Mouse (Mus musculus): ENCODE measurements around the gene Atg16l2. TPM values are rescaled to one million over a fixed set of nuclear protein-coding genes. Genes with fewer than 3 reads are reported as not detected.
A peak's percentile ranks its signal among the peaks of the same experiment; 100 is the strongest.

Atg16l2 gene
- polyA plus RNA-seq, 1 experiment: 11.0 TPM

- WGBS: under 1% methylated on average over 30 of the region's 30 CpGs
- no peaks in the 10 kb centered on the region for H3K27me3 ChIP-seq (ENCODE audit: control insufficient read depth, insufficient read depth, low read length)
- peak overlapping the region; percentile 73 for H3K4me3 ChIP-seq (ENCODE audit: low read depth, low read length)
- TF ChIP-seq POLR2A (IDR thresholded peaks at IDR 0.05; ENCODE audit: low read depth, low read length): no peak
- TF ChIP-seq CTCF (IDR thresholded peaks at IDR 0.05; ENCODE audit: extremely low read depth, insufficient read length, insufficient replicate concordance, low read depth, low read length): peak; percentile 28; the same call in 1 of the 2 replicates
- H3K27ac ChIP-seq (ENCODE audit: insufficient read depth, low read depth, low read length): peak overlapping the region; percentile 65
- H3K36me3 ChIP-seq (ENCODE audit: control insufficient read depth, insufficient read depth, low read length): no peaks in the 10 kb centered on the region
- peaks cover 10% of the 10 kb centered on the region for H3K4me1 ChIP-seq (ENCODE audit: control insufficient read depth, insufficient read depth, insufficient read length, low read length)
Measured at GRCm38 (mm10) chr7:101301361-101301880, 630 bp downstream of the Atg16l2 start.

GRCm38 (mm10) chr7:101298375-101298774 is 3.7 kb downstream of the Atg16l2 start:
- TF ChIP-seq POLR2A (IDR thresholded peaks at IDR 0.05; ENCODE audit: low read depth, low read length) (no peak), CTCF (IDR thresholded peaks at IDR 0.05; ENCODE audit: extremely low read depth, insufficient read length, insufficient replicate concordance, low read depth, low read length) (no peak)
- WGBS: 71% methylated on average over 3 of the region's 3 CpGs
- H3K27ac ChIP-seq (ENCODE audit: insufficient read depth, low read depth, low read length): no peak overlapping the region

GRCm38 (mm10) chr7:101297023-101297405 is 5.0 kb downstream of the Atg16l2 start:
- H3K36me3 ChIP-seq (ENCODE audit: control insufficient read depth, insufficient read depth, low read length): peaks cover 2% of the 10 kb centered on the region; the same call in 1 of the 2 replicates
- no peak overlapping the region for H3K27ac ChIP-seq (ENCODE audit: insufficient read depth, low read depth, low read length)
- no peak for TF ChIP-seq POLR2A (IDR thresholded peaks at IDR 0.05; ENCODE audit: low read depth, low read length)
- no peak for TF ChIP-seq CTCF (IDR thresholded peaks at IDR 0.05; ENCODE audit: extremely low read depth, insufficient read length, insufficient replicate concordance, low read depth, low read length)
- peak overlapping the region; percentile 42 for H3K4me3 ChIP-seq (ENCODE audit: low read depth, low read length)
- WGBS: 16% methylated on average over 8 of the region's 8 CpGs
- peaks cover 14% of the 10 kb centered on the region for H3K4me1 ChIP-seq (ENCODE audit: control insufficient read depth, insufficient read depth, insufficient read length, low read length)
- no peaks in the 10 kb centered on the region for H3K27me3 ChIP-seq (ENCODE audit: control insufficient read depth, insufficient read depth, low read length)

More at GRCm38 (mm10) chr7:101298375-101298774, 3.7 kb downstream of the Atg16l2 start:
- Histone ChIP-seq H3K36me3 (ENCODE audit: control insufficient read depth, insufficient read depth, low read length) (peaks cover 2% of the 10 kb centered on the region; the same call in 1 of the 2 replicates), H3K27me3 (ENCODE audit: control insufficient read depth, insufficient read depth, low read length) (no peaks in the 10 kb centered on the region), H3K4me1 (ENCODE audit: control insufficient read depth, insufficient read depth, insufficient read length, low read length) (peaks cover 14% of the 10 kb centered on the region), H3K4me3 (ENCODE audit: low read depth, low read length) (no peak overlapping the region)

- Histone ChIP-seq H3K27ac (ENCODE audit: insufficient read depth, low read depth, low read length) (no peak overlapping the region), H3K4me1 (ENCODE audit: control insufficient read depth, insufficient read depth, insufficient read length, low read length) (peaks cover 14% of the 10 kb centered on the region), H3K27me3 (ENCODE audit: control insufficient read depth, insufficient read depth, low read length) (no peaks in the 10 kb centered on the region), H3K4me3 (ENCODE audit: low read depth, low read length) (peak overlapping the region; percentile 42), H3K36me3 (ENCODE audit: control insufficient read depth, insufficient read depth, low read length) (peaks cover 2% of the 10 kb centered on the region; the same call in 1 of the 2 replicates)
- peak; percentile 27; the same call in 1 of the 2 replicates for TF ChIP-seq CTCF (IDR thresholded peaks at IDR 0.05; ENCODE audit: extremely low read depth, insufficient read length, insufficient replicate concordance, low read depth, low read length)
- TF ChIP-seq POLR2A (IDR thresholded peaks at IDR 0.05; ENCODE audit: low read depth, low read length): 0 out of 2 replicates have a peak, but pooled peaks have one; percentile 12
- 19% methylated on average over 35 of the region's 35 CpGs for WGBS
Measured at GRCm38 (mm10) chr7:101296252-101297022, 5.6 kb downstream of the Atg16l2 start.

- WGBS: 69% methylated on average over 1 of the region's 1 CpGs
- Histone ChIP-seq H3K4me1 (ENCODE audit: control insufficient read depth, insufficient read depth, insufficient read length, low read length) (peaks cover 14% of the 10 kb centered on the region), H3K27me3 (ENCODE audit: control insufficient read depth, insufficient read depth, low read length) (no peaks in the 10 kb centered on the region), H3K4me3 (ENCODE audit: low read depth, low read length) (no peak overlapping the region), H3K27ac (ENCODE audit: insufficient read depth, low read depth, low read length) (no peak overlapping the region), H3K36me3 (ENCODE audit: control insufficient read depth, insufficient read depth, low read length) (peaks cover 3% of the 10 kb centered on the region)
- no peak for TF ChIP-seq POLR2A (IDR thresholded peaks at IDR 0.05; ENCODE audit: low read depth, low read length)
Measured at GRCm38 (mm10) chr7:101295438-101295837, 6.6 kb downstream of the Atg16l2 start.

- no peaks in the 10 kb centered on the region for H3K27me3 ChIP-seq (ENCODE audit: control insufficient read depth, insufficient read depth, low read length)
- TF ChIP-seq CTCF (IDR thresholded peaks at IDR 0.05; ENCODE audit: extremely low read depth, insufficient read length, insufficient replicate concordance, low read depth, low read length): no peak
- no peak for TF ChIP-seq POLR2A (IDR thresholded peaks at IDR 0.05; ENCODE audit: low read depth, low read length)
- WGBS: 87% methylated on average over 4 of the region's 4 CpGs
- no peak overlapping the region for H3K27ac ChIP-seq (ENCODE audit: insufficient read depth, low read depth, low read length)
- peaks cover 14% of the 10 kb centered on the region for H3K4me1 ChIP-seq (ENCODE audit: control insufficient read depth, insufficient read depth, insufficient read length, low read length)
- H3K4me3 ChIP-seq (ENCODE audit: low read depth, low read length): no peak overlapping the region
- H3K36me3 ChIP-seq (ENCODE audit: control insufficient read depth, insufficient read depth, low read length): peaks cover 3% of the 10 kb centered on the region
Measured at GRCm38 (mm10) chr7:101293611-101294010, 8.4 kb downstream of the Atg16l2 start.

- Histone ChIP-seq H3K4me3 (ENCODE audit: low read depth, low read length) (no peak overlapping the region), H3K36me3 (ENCODE audit: control insufficient read depth, insufficient read depth, low read length) (peaks cover 3% of the 10 kb centered on the region), H3K4me1 (ENCODE audit: control insufficient read depth, insufficient read depth, insufficient read length, low read length) (peaks cover 14% of the 10 kb centered on the region), H3K27ac (ENCODE audit: insufficient read depth, low read depth, low read length) (no peak overlapping the region), H3K27me3 (ENCODE audit: control insufficient read depth, insufficient read depth, low read length) (no peaks in the 10 kb centered on the region)
- TF ChIP-seq CTCF (IDR thresholded peaks at IDR 0.05; ENCODE audit: extremely low read depth, insufficient read length, insufficient replicate concordance, low read depth, low read length) (no peak), POLR2A (IDR thresholded peaks at IDR 0.05; ENCODE audit: low read depth, low read length) (no peak)
- 81% methylated on average over 4 of the region's 4 CpGs for WGBS
Measured at GRCm38 (mm10) chr7:101293138-101293537, 8.9 kb downstream of the Atg16l2 start.
